Mouse (Mus musculus): ENCODE results near the gene Myb. TPM values are rescaled to one million over a fixed set of nuclear protein-coding genes. Genes with fewer than 3 reads are reported as not detected.

Gene Myb
- total and polyA plus RNA-seq, 3 experiments = 11.1 to 24.0 (median 19.1) TPM

- TF ChIP-seq ZMIZ1 (IDR thresholded peaks at IDR 0.05; ENCODE audit: low read depth, low read length) (no peak), GABPA (IDR thresholded peaks at IDR 0.05; ENCODE audit: insufficient replicate concordance, low read depth, low read length) (no peak)
- dilution Hi-C loops (cut with MboI; ENCODE audit: extremely low pct_ligation_motif_present, extremely low pct_unique_long_range_greater_than_20kb, low sequenced_read_pairs) = no loop called here
- H3K36me3 ChIP-seq (replicated peaks in 1 of 2; ENCODE audit: control insufficient read depth in 1 of 2, insufficient read depth in 1 of 2, low read length in 1 of 2) = no peaks in the 10 kb centered on the region
- no peak overlapping the region for H3K27ac ChIP-seq (ENCODE audit: insufficient read depth, low read depth)
- H3K4me1 ChIP-seq (ENCODE audit: control insufficient read depth in 1 of 2, insufficient read depth in 2 of 2) = peaks cover 21 to 66% of the 10 kb centered on the region in 2 experiments
- H3K9ac ChIP-seq (ENCODE audit: insufficient read depth, low read depth) = no peak overlapping the region
- DNase-seq (ENCODE audit: extremely low read depth) = no peak
- in situ Hi-C loops (cut with MboI; ENCODE audit: low pct_ligation_motif_present, low pct_unique_long_range_greater_than_20kb, low sequenced_read_pairs) = no loop called here
- H3K79me2 ChIP-seq (replicated peaks; ENCODE audit: control insufficient read depth, extremely low read depth, insufficient read depth, poor library complexity, severe bottlenecking) = no peaks in the 10 kb centered on the region
- no peak overlapping the region for H3K4me3 ChIP-seq (replicated peaks in 1 of 3; ENCODE audit: low read depth in 2 of 3, low read length in 2 of 3, poor library complexity in 1 of 3)
- no peaks in the 10 kb centered on the region for H3K27me3 ChIP-seq (replicated peaks)
- peaks cover 2% of the 10 kb centered on the region for H3K9me3 ChIP-seq (replicated peaks; ENCODE audit: low read length)
- no peak overlapping the region for H3K4me2 ChIP-seq (ENCODE audit: insufficient read depth, low read depth, poor library complexity, severe bottlenecking)
These were observed 43.8 kb upstream of the Myb start for GRCm38 (mm10) chr10:21204496-21205085.

GRCm38 (mm10) chr10:21203886-21204285 is 43.1 kb upstream of the Myb start:
- TF ChIP-seq USF2 (conservative IDR thresholded peaks at IDR 0.05; ENCODE audit: low read depth, low read length) (no peak), IRF4 (IDR thresholded peaks at IDR 0.05; ENCODE audit: low read depth, low read length) (no peak), CHD1 (IDR thresholded peaks at IDR 0.05; ENCODE audit: low read depth, low read length) (no peak), MAX (IDR thresholded peaks at IDR 0.05; ENCODE audit: low read length) (no peak), MAZ (IDR thresholded peaks at IDR 0.05; ENCODE audit: low read depth, low read length) (no peak), RCOR1 (conservative IDR thresholded peaks at IDR 0.05; ENCODE audit: low read depth, low read length) (no peak), ZMIZ1 (IDR thresholded peaks at IDR 0.05; ENCODE audit: low read depth, low read length) (no peak), MXI1 (IDR thresholded peaks at IDR 0.05; ENCODE audit: low read depth, low read length) (no peak), MAFK (IDR thresholded peaks at IDR 0.05; ENCODE audit: insufficient replicate concordance, low read length) (no peak), ZC3H11A (IDR thresholded peaks at IDR 0.05; ENCODE audit: low read depth, low read length) (no peak), E2F4 (IDR thresholded peaks at IDR 0.05; ENCODE audit: insufficient replicate concordance, low read depth, low read length) (no peak), UBTF (IDR thresholded peaks at IDR 0.05; ENCODE audit: low read depth, low read length) (no peak), POLR2AphosphoS2 (IDR thresholded peaks at IDR 0.05; ENCODE audit: low read depth, low read length) (no peak), BHLHE40 (IDR thresholded peaks at IDR 0.05; ENCODE audit: low read depth, low read length) (no peak), GABPA (IDR thresholded peaks at IDR 0.05; ENCODE audit: insufficient replicate concordance, low read depth, low read length) (no peak), ZNF384 (IDR thresholded peaks at IDR 0.05; ENCODE audit: low read depth, low read length) (no peak), MYC (IDR thresholded peaks at IDR 0.05; ENCODE audit: low read depth, low read length) (no peak), TCF12 (IDR thresholded peaks at IDR 0.05; ENCODE audit: low read depth, low read length) (no peak), CTCF (conservative IDR thresholded peaks at IDR 0.05 in 1 of 2, IDR thresholded peaks at IDR 0.05 in 1 of 2; ENCODE audit: low read depth in 2 of 2, low read length in 2 of 2) (no peak), SIN3A (IDR thresholded peaks at IDR 0.05; ENCODE audit: low read length) (no peak)
- no peak for DNase-seq (ENCODE audit: extremely low read depth)
- H3K4me2 ChIP-seq (ENCODE audit: insufficient read depth, low read depth, poor library complexity, severe bottlenecking) = no peak overlapping the region
- no peak overlapping the region for H3K27ac ChIP-seq (ENCODE audit: insufficient read depth, low read depth)
- in situ Hi-C loops (cut with MboI; ENCODE audit: low pct_ligation_motif_present, low pct_unique_long_range_greater_than_20kb, low sequenced_read_pairs) (no loop called here), dilution Hi-C loops (cut with MboI; ENCODE audit: extremely low pct_ligation_motif_present, extremely low pct_unique_long_range_greater_than_20kb, low sequenced_read_pairs) (no loop called here)
- H3K36me3 ChIP-seq (replicated peaks in 1 of 2; ENCODE audit: control insufficient read depth in 1 of 2, insufficient read depth in 1 of 2, low read length in 1 of 2) = no peaks in the 10 kb centered on the region
- H3K79me2 ChIP-seq (replicated peaks; ENCODE audit: control insufficient read depth, extremely low read depth, insufficient read depth, poor library complexity, severe bottlenecking) = no peaks in the 10 kb centered on the region
- peaks cover 2% of the 10 kb centered on the region for H3K9me3 ChIP-seq (replicated peaks; ENCODE audit: low read length)
- peaks cover 21 to 71% of the 10 kb centered on the region in 2 experiments for H3K4me1 ChIP-seq (ENCODE audit: control insufficient read depth in 1 of 2, insufficient read depth in 2 of 2)
- no peak overlapping the region for H3K4me3 ChIP-seq (replicated peaks in 1 of 3; ENCODE audit: low read depth in 2 of 3, low read length in 2 of 3, poor library complexity in 1 of 3)
- H3K27me3 ChIP-seq (replicated peaks) = no peaks in the 10 kb centered on the region
- H3K9ac ChIP-seq (ENCODE audit: insufficient read depth, low read depth) = no peak overlapping the region
